Mouse (Mus musculus): ENCODE results near the gene Fcer1g. TPM values are rescaled to one million over a fixed set of nuclear protein-coding genes. Genes with fewer than 3 reads are reported as not detected.
A peak's percentile ranks its signal among the peaks of the same experiment; 100 is the strongest.

The Fcer1g gene
- polyA plus RNA-seq, 1 experiment: not detected

- no peak for TF ChIP-seq GATA1 (IDR thresholded peaks at IDR 0.05; ENCODE audit: low read length)
These were observed 17.8 kb downstream of the Fcer1g start for GRCm38 (mm10) chr1:171216241-171216955.

- TF ChIP-seq GATA1 (IDR thresholded peaks at IDR 0.05; ENCODE audit: low read length): no peak
These were observed 20.2 kb downstream of the Fcer1g start, which contains the start of gene Nr1i3 for GRCm38 (mm10) chr1:171213801-171214496. TSS of gene Nr1i3 (plus strand) at chr1:171213970.

- TF ChIP-seq GATA1 (IDR thresholded peaks at IDR 0.05; ENCODE audit: low read length): no peak
These were observed 21.3 kb downstream of the Fcer1g start for GRCm38 (mm10) chr1:171212854-171213253.

- TF ChIP-seq GATA1 (IDR thresholded peaks at IDR 0.05; ENCODE audit: low read length): no peak
These were observed 24.8 kb downstream of the Fcer1g start for GRCm38 (mm10) chr1:171209409-171209808.

GRCm38 (mm10) chr1:171205704-171206493 is 28.3 kb downstream of the Fcer1g start:
- peak; percentile 72 for TF ChIP-seq GATA1 (IDR thresholded peaks at IDR 0.05; ENCODE audit: low read length)

- TF ChIP-seq GATA1 (IDR thresholded peaks at IDR 0.05; ENCODE audit: low read length): no peak
These were observed 29.9 kb downstream of the Fcer1g start for GRCm38 (mm10) chr1:171204249-171204644.

GRCm38 (mm10) chr1:171203471-171204248 is 30.5 kb downstream of the Fcer1g start:
- no peak for TF ChIP-seq GATA1 (IDR thresholded peaks at IDR 0.05; ENCODE audit: low read length)

GRCm38 (mm10) chr1:171200769-171201168 is 33.4 kb downstream of the Fcer1g start:
- no peak for TF ChIP-seq GATA1 (IDR thresholded peaks at IDR 0.05; ENCODE audit: low read length)

GRCm38 (mm10) chr1:171199532-171199931 is 34.6 kb downstream of the Fcer1g start:
- TF ChIP-seq GATA1 (IDR thresholded peaks at IDR 0.05; ENCODE audit: low read length): no peak

- TF ChIP-seq GATA1 (IDR thresholded peaks at IDR 0.05; ENCODE audit: low read length): no peak
These were observed 38.2 kb downstream of the Fcer1g start, which contains the start of gene Pcp4l1 for GRCm38 (mm10) chr1:171195887-171196397. TSS of gene Pcp4l1 (minus strand) at chr1:171196268.

GRCm38 (mm10) chr1:171195046-171195822 is 38.9 kb downstream of the Fcer1g start:
- no peak for TF ChIP-seq GATA1 (IDR thresholded peaks at IDR 0.05; ENCODE audit: low read length)

GRCm38 (mm10) chr1:171193911-171194830 is 40.0 kb downstream of the Fcer1g start:
- TF ChIP-seq GATA1 (IDR thresholded peaks at IDR 0.05; ENCODE audit: low read length): no peak

All from G1E-ER4 (cell line).